Mouse (Mus musculus) lung, postnatal 0 days (tissue): ENCODE data around the gene Itgb5.

Experiments
- CTCF ChIP-seq: IDR thresholded peaks from 2 replicates; pipeline ENCODE4 v1.5.1; 2016; ENCODE audit warnings: antibody characterized with exemption, mild to moderate bottlenecking
- EP300 ChIP-seq: IDR thresholded peaks from 2 replicates; pipeline ENCODE4 v1.6.1; 2016; ENCODE audit warnings: antibody characterized with exemption, mild to moderate bottlenecking, control low read depth

- no peak for TF ChIP-seq CTCF
- TF ChIP-seq EP300, result no peak
Measured at GRCm38 (mm10) chr16:33989106-33989505, 159.6 kb downstream of the Itgb5 start.
